Mouse (Mus musculus): ENCODE measurements around the gene Bdnf.

Bdnf gene

DNA sequence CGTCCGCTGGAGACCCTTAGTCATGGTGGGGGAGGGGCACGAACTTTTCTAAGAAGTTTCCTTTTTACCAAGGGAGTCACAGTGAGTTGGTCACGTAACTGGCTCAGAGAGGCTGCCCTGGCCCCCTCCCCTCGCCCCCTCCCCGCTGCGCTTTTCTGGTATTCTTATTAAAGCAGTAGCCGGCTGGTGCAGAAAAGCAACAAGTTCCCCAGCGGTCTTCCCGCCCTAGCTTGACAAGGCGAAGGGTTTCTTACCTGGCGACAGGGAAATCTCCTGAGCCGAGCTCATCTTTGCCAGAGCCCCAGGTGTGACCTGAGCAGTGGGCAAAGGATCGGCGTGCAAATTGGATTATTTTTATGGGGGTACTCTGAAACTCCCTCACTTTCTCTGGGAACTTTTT is at the start of gene Bdnf:
Gene Bdnf (plus strand): TSS at position 169 of the 400 bp plus-strand sequence.
- DNase-seq (ENCODE audit: low read depth): no peak

DNA sequence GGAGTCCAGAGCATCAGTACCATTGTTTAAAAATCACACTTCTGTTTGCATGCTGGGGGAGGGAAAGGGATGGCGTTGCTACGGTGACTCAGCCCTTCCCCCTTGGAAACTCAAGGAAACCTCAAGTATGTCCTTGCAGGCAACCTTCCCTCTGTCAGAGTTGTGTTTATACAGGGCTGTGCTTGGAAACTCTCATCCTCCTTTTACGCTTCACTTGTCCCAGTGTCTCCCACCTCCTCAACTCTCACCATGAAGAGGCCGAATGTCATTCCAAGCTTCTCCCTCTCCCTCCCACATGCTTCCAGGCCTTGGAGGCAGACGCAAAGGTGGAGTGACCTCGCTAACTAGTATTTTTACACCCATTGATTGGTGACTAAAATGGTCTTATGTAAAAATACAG is 47.6 kb upstream of the Bdnf start:
- no peak for DNase-seq (ENCODE audit: low read depth)

DNA sequence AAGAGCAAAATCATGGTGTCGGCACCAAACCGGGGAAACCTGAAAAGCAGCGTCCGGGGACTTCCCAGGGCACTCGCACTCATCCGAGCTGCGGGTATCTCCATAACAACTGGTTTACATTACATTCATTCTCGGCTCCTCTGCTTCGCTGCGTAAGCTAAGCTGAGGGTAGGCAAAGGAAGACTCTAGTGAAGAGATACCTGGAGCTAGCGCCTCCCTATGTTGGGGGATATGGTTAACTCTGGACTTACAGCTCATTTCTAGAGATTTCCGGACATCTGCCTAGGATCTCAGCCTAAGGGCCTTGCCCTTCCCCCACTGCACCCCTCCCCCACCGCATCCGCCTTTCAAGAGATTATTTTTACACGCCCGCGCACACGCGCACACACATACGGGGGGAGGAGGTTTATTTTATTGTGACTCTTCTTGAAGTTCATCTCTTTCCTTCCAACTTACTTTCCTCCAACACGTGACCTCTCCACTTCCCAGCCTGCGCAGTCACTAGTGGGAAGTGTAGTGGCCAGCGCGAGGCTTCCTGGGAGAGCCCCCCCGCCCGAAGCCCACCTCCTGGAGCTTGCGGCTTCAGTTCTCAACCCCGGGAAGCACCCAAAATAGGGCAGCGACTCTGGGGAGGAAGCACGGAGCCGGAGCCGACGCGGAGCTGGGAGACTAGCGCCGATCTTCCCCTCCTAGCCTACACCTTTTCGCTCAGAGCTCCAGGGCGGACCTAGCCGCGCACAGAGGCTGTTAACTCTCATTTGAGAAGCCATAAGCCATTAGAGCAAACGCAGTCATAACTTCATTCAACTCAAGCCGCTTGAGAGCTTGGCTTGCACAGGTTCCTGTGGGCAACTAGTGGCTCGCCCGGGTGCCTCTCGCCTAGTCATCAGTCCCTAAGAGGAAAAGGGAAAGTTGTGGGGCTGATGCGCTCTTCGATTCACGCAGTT is 718 bp upstream of the Bdnf start:
- DNase-seq (ENCODE audit: low read depth): no peak

DNA sequence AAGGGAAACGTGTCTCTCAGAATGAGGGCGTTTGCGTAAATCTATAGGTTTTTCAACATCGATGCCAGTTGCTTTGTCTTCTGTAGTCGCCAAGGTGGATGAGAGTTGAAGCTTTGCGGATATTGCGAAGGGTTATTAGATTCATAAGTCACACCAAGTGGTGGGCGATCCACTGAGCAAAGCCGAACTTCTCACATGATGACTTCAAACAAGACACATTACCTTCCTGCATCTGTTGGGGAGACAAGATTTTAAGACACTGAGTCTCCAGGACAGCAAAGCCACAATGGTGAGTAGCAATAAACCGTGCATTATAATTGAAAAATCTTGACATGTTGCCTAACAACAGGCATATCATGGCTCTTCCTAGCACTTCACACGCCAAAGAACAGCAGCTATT is 551 bp downstream of the Bdnf start:
- DNase-seq (ENCODE audit: low read depth): no peak

DNA sequence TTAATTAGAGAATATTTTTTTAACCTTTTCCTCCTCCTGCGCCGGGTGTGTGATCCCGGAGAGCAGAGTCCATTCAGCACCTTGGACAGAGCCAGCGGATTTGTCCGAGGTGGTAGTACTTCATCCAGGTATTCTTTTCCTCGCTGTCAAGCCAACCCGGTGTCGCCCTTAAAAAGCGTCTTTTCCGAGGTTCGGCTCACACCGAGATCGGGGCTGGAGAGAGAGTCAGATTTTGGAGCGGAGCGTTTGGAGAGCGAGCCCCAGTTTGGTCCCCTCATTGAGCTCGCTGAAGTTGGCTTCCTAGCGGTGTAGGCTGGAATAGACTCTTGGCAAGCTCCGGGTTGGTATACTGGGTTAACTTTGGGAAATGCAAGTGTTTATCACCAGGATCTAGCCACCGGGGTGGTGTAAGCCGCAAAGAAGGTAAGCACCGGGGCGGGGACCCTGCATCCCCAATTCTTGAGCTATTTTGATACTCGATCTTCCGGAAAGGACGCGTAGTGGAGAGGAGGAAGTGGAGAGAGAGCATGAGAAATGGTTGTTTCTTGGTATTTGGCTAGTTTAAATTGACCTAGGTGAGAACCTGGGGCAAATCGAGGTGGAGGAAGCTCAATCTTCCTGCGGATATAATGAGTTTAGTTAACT is 1.6 kb downstream of the Bdnf start:
- no peak for DNase-seq (ENCODE audit: low read depth)

DNA sequence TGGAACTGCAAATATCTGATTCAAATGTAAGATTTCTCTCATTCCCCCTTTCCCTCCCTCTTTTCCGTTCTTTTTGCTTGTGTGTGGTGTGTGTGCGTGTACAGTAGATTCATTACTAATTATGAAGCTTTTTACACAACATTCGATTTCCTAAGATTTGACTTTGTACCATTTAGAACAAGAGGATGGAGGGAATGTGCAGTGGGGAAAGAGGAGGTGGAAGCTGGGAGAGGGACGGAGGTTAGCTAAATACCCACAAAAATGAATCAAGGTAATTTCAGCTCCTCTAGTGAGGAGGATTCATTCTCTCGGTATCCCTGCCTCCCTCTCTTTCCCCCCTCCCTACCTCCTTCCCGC is 2.1 kb downstream of the Bdnf start:
- DNase-seq (ENCODE audit: low read depth): no peak

DNA sequence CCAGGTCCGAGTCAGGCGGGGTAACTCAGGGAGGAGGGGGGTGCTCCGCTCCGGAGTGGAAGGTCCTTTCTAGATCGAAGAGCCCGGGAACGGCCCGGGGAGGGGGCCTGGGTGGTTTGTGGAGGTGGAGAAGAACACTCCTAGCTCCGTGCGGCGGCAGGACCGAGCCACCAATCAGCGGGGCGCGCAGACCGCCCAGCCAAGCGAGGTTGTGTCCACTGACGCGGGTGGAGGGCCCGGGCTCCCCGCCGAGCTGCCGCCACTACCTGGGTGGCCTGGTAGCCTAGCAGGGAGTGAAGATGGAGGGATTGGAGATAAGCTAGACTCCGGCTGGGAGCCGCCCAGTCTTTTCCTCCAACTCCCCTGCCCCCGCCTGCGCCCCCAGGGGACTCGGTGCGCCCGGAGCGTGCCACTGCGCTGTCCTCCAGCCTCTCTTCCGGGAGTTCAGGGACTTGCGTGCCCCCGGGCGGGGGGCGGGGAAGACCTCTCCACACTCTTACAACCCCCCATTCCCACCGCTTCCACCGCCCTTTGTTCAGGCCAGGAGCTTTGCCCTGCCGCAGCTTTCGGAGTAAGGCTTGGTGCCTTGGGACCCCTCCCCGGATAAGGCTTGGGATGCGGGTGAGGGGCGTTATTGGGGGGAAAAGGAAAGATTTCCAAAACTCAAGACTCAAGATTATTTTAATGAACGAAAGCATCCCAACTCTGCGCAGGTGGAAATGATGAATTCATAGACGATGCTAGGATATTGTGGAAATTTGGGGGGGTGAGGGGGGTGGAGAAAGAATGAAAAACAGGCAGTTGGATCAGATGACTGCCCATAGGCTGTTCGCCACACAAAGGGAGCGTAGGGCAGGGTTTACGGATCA is 3.0 kb downstream of the Bdnf start:
- no peak for DNase-seq (ENCODE audit: low read depth)

DNA sequence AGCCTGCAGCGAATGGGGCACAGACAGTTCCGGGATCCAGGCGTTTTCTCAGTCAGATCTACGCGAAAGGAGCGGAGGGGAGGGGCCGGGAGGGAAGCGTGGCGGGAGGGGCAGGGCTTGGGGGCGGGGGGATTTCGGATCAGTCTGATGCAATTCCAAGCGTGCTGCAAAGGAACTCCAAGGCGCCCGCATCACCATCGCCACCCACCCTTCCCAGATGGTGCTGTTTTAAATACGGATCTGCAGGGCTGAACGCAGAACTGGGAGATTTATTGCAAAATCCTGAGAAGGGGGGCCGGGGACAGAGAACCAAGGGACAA is 3.5 kb downstream of the Bdnf start:
- DNase-seq (ENCODE audit: low read depth): no peak

DNA sequence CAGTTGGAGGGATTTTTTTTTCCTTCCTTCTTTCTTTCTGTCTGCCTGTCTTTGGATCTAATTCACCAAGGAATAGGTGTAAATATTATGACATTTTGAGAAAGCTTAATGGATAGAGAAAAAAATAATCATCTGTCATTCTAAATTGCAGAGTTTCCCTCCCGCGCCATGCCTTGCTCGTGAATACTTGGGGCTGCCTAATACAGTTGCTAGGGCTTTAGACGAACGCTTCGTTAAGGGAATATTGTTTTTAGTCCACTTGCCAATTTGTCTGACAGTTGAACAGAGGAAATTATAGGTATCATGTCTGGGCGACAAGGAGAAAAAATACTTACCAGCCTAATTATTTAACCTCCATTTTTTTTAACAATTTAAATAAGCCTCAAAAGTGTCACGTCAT is 4.0 kb downstream of the Bdnf start:
- DNase-seq (ENCODE audit: low read depth): no peak

DNA sequence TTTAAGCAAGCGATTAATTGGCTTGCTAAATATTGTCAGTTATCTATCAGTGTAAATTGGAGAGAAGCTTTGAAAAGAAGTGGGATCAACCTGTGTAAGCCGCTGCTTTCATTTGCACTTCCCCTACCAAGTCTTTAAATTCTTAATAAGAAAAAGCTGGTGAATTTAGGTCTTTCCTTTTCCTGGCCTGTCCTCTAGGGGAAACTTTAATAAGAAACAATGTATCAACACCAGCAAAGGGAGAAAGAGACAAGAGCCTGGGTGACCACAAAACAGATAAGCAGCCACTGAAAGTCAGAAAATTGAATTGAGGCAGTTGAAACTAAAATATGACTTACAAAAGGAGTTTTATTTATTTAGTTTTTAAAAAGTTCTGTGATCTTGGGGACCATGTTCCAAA is 4.9 kb downstream of the Bdnf start:
- DNase-seq (ENCODE audit: low read depth): no peak

DNA sequence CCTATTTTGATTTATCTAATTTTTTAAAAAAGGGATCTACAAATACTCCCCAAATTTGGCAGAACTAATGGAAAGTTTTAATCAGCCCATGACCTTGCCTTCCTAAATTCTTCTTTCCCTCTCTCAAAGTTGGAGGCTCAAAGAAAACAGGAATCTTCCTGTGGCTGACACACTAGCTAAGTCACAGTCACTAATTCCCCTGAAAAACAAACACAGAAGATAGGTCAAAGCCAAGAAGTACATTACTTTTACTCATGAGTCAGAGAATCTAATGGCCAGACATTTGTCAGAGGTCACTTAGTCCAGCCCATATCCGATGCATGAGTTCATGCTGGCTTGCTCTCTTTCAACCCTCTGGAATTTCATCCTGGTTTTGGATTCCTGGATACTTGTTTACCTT is 6.6 kb downstream of the Bdnf start:
- no peak for DNase-seq (ENCODE audit: low read depth)

DNA sequence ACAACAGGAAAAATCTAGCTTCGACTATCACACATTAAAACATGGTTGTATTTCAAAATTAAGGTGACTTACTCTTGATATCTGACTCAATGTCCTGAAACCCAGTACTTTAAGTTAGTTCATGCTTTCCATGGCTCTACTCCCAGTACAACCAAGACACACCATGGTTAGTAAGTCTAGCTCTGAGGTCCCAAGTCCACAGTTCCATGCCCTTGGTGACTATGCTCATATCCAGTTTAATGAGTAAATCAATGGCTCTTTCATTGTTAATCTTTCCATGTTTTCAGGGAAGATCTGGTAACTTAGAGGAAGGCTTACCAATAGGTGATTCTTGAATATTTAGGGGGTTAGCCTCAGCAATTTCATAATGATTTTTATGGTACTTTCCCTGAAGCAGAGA is 14.2 kb downstream of the Bdnf start:
- no peak for DNase-seq (ENCODE audit: low read depth)

DNA sequence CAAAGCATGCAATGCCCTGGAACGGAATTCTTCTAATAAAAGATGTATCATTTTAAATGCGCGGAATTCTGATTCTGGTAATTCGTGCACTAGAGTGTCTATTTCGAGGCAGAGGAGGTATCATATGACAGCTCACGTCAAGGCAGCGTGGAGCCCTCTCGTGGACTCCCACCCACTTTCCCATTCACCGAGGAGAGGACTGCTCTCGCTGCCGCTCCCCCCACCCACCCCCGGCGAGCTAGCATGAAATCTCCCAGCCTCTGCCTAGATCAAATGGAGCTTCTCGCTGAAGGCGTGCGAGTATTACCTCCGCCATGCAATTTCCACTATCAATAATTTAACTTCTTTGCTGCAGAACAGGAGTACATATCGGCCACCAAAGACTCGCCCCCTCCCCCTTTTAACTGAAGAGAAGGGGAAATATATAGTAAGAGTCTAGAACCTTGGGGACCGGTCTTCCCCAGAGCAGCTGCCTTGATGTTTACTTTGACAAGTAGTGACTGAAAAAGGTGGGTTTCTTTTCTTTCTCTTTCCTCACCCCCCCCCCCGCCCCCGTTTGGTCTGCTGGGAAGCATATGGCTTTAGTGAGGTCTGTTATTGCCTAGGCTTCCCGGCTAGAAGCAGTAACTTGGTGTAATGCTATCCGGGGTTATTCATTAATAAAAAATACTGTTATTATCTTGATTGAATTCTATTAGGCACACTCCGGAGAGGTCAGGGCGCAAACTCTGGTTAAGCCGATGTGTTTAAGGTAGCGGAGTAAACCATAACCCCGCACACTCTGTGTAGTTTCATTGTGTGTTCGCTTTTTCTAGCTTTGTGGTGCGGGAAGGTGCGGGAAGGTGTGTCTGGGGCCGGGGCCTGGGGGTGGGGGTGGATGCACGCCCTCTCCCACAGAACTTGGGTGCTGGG is 18.0 kb downstream of the Bdnf start:
- no peak for DNase-seq (ENCODE audit: low read depth)

DNA sequence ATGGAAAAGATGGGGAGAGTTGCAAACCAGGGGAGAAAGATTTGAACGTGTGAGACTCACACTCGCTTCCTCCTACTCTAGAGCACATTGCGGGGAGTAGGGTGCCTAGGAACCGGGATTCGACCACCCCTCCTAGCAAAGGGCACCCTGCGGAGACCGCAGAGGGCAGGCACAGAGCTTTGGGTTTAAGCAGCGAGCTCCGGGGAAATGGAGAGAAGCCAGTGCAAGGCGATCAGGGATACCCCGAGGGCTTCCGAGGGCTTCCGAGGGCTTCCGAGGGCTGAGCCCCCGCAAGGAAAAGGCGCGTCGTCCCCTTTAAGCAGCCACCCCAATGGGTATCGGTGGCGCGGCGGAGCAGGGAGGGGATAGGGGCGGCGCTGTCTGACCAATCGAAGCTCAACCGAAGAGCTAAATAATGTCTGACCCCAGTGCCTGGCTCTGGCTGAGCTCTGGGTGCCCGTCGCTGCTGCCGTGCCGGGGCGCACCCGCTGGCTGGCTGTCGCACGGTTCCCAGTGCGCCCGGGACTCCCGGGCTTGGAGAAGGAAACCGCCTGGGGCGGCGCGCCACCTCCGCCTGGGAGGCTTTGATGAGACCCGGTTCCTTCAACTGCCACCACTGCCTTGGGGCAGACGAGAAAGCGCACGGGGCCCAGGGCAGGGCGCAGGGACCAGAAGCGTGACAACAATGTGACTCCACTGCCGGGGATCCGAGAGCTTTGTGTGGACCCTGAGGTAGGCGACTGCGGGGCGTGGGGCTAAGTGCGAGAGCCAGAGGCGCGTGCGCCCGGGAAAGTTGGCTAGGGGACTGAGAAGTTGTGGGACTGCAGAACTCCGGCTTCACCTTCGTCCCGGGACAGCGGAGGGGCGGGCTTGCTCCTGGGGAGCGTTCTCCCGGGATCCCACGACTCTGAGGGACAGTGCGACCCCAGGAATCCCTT is 18.9 kb downstream of the Bdnf start:
- DNase-seq (ENCODE audit: low read depth): no peak

DNA sequence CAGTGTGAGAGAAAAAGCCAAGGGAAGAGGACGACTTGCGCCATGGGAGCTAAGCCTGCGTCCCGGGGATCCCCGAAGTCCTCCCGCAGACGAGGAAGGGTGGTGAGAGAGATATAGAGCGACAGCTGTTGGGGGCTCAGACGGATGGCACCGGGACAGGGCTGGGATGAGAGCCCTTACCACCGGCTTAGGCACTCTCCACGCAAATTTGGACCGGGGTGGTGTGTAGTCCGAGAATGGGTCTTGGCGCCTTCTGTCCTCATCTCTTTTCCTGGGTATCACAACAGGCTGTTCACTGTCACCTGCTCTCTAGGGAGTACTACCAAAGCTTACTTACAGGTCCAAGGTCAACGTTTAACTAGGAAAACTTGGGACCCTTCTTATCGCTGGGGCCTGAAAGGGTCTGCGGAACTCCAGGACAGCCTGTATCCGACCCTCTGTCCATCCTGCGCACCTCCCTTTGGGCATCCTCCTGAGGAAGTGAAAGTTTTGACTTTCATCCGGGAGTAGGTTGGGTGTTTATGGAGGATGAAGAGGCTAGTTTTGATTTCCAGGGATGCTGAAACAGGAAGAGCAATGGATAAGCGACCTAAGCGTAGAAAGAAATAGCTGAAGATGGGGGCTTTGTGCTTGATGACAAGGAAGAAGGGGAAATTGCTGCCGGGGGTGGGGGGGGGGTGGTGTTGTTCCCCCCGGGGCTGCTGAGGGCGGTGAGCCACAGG is 19.8 kb downstream of the Bdnf start:
- no peak for DNase-seq (ENCODE audit: low read depth)

DNA sequence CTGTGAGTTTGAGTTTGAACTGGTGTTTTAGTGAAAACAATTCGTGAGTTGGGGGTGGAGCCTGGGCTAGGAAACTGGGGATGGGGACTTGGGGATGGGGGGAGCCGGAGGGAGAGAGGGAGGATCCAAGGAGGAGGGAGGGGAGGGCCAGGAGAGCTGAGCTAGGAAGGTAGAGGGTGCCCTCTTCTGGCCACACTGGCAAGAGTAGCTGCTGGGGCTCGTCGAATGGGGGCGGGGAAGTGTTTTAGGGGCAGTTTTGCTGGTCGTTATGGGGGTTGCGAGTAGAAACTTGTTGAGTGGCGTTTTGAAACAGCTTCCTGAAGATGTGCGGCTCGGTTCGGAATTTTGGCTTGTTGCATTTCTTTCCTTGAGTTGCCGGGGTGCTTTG is 20.3 kb downstream of the Bdnf start:
- DNase-seq (ENCODE audit: low read depth): no peak

DNA sequence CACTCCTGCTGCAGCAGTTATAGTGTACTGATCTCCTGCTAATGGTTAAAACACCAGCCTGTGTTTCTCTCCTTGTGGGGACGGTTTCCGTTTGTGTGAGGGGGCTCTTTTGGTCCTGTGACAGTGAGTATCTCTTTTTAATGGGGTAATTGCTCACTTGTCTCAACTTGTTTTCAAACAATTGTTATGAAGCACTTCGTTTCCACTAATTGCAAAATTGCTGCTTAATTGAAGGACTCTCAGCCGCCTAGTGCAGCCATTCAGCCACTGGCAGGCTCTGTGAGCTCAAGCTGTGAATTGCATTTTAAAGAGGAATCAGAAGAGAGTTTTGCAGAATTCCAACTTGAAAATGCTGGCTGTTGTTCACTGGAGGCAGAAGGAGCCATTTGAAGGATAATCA is 22.7 kb downstream of the Bdnf start:
- no peak for DNase-seq (ENCODE audit: low read depth)

DNA sequence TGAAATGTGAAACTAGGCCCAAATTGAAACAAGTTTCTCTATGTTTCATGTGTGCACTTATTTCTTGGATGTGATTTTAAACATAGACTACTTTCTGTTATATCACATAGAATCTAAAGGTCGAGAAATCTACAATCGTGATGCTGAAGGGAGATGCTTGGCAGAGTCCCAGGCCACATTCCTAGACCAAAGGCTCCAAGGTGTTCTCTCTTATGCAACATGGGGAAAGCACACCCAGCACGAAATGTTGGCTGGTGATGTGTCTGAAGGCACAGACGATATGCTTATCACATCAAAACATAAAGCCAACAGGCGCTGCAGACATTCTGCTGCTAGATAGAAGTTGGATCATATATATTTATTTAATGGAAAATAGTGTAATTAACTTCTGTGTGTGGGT is 25.8 kb downstream of the Bdnf start:
- DNase-seq (ENCODE audit: low read depth): no peak

DNA sequence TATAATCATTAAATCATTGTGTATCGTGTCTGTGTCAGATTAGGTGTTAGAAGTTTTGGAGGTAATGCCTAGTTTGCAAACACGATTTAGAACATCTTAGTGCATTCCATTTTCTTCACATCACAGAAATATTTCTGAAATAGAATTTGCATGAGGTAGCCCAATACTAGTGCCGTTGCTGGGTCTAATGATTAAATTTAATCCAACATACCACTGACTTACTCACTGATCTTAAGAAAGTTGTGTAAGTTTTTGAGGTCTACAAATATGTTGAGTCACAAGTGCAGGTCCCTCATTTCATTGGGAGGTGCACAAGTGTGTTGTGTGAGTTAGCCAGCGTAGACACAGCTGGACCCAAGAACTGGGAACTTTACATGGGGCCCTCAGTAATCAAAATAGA is 29.1 kb downstream of the Bdnf start:
- DNase-seq (ENCODE audit: low read depth): no peak

DNA sequence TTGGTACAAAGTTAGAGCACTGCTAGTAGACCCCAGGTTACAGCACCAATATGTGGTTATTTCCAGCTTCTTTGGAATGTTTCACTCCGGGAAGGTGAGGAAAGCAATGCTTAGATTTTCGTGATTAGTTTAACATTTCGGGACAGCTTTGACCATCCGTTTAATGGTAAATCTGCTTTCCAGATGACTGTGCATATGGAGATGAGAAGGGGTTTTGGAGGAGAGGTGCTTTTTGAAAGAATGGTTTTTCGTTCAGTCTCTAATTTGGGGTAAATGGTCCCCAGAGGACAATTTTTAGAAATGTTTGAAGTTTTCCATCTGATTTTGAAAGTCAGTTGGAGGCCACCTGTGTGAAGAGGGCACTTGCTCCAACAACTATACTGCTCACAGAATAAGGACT is 29.6 kb downstream of the Bdnf start:
- DNase-seq (ENCODE audit: low read depth): no peak

Data from 416B (cell line).